Mouse (Mus musculus) liver, embryonic 12.5 days (tissue): ENCODE results near the gene Met. TPM values are rescaled to one million over a fixed set of nuclear protein-coding genes. Genes with fewer than 3 reads are reported as not detected.

Experiments
- polyA plus RNA-seq: library from polyadenylated mRNA; unstranded; fragments of >200 nt; fragmentation: Nextera tagmentation; extraction: Ambion mirVana; gene quantifications from 2 replicates; pipeline ENCODE4 v1.2.1, GENCODE M21; 2016

The Met gene
- polyA plus RNA-seq, 1 experiment from 2014 or later: 6.0 TPM

Other genes with a start within 250 kb of the Met start
- 3.2 TPM in 2 replicates for gene Cav2, start 182.6 kb upstream of the Met start, polyA plus RNA-seq
- 4.1 and 4.5 TPM in 2 replicates for gene Cav1, start 157.5 kb upstream of the Met start, polyA plus RNA-seq
- gene Capza2, start 172.4 kb downstream of the Met start, polyA plus RNA-seq: 103 TPM in 2 replicates
- 13.8 and 14.5 TPM in 2 replicates for gene St7, start 229.1 kb downstream of the Met start, polyA plus RNA-seq